Mouse (Mus musculus) thymus, postnatal 0 days (tissue): Measurements from ENCODE around the gene Snrnp40. TPM values are rescaled to one million over a fixed set of nuclear protein-coding genes. Genes with fewer than 3 reads are reported as not detected.

Experiments used
- DNase-seq: peaks from one replicate; pipeline ENCODE4 v3.0.0-alpha.2; 2015; ENCODE audit warnings: low spot score
- polyA plus RNA-seq: library from polyadenylated mRNA; unstranded; fragments of >200 nt; fragmentation: Nextera tagmentation; extraction: Ambion mirVana; gene quantifications from 2 replicates; pipeline ENCODE4 v1.2.1, GENCODE M21; 2015

Gene Snrnp40
- polyA plus RNA-seq, 1 experiment from 2014 or later, result 152 TPM

DNA sequence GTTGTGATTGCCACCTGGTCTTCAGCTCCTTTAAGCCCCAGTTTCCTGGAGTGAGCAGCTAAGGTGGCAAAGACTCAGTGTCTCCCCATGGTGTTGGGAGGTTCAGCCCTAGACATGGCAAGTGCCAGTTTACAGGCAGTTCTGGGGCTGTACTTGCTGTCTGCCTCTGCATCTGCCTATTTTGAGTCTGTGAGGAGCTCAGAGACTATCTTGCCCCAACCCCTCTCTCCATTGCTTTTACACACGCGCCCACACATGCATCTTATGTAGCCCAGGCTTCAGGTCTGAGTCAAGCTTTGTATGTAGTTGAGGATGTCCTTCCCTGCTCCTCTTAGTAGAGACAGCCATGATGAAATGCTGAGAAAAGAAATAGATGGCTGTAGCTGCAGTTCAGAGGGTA is 19.2 kb downstream of the Snrnp40 start:
- DNase-seq, result no peak

- DNase-seq, result no peak
These were observed 20.5 kb downstream of the Snrnp40 start for GRCm38 (mm10) chr4:130380418-130380817.

GRCm38 (mm10) chr4:130387256-130387655 is 27.3 kb downstream of the Snrnp40 start:
- DNase-seq, result no peak

GRCm38 (mm10) chr4:130389496-130389895 is 29.6 kb downstream of the Snrnp40 start:
- no peak for DNase-seq

- DNase-seq, result no peak
These were observed 30.0 kb downstream of the Snrnp40 start for GRCm38 (mm10) chr4:130389927-130390326.

GRCm38 (mm10) chr4:130391265-130391664 is 31.3 kb downstream of the Snrnp40 start:
- no peak for DNase-seq

Other genes with a start within 250 kb of the Snrnp40 start
- 0.28 and 0.34 TPM in 2 replicates for gene Hcrtr1, start 220.8 kb upstream of the Snrnp40 start, polyA plus RNA-seq
- gene Tinagl1, start 185.0 kb upstream of the Snrnp40 start, polyA plus RNA-seq, result 47.3 and 52.2 TPM in 2 replicates
- 0.05 TPM in 1 of 2 replicates, not detected in the other for gene Gm853, start 137.7 kb upstream of the Snrnp40 start, polyA plus RNA-seq
- 8.3 and 9.4 TPM in 2 replicates for gene Serinc2, start 80.9 kb upstream of the Snrnp40 start, polyA plus RNA-seq
- 2.9 and 3.1 TPM in 2 replicates for gene Fabp3, start 51.5 kb upstream of the Snrnp40 start, polyA plus RNA-seq
- gene Gm10570, start 51.5 kb upstream of the Snrnp40 start, polyA plus RNA-seq, result not detected in 2 replicates
- 96.6 and 104 TPM in 2 replicates for gene Zcchc17, start 189 bp upstream of the Snrnp40 start, polyA plus RNA-seq
- gene Nkain1, start 214.0 kb downstream of the Snrnp40 start, polyA plus RNA-seq, result 0.17 TPM in 1 of 2 replicates, not detected in the other